Mouse (Mus musculus): ENCODE measurements at regions not wholly inside any gene's neighbourhood (a gene's known extent, or its start where the extent isn't known, plus 50 kb on each side); places are given as distances from the start of the nearest gene placed in this dataset.

DNA sequence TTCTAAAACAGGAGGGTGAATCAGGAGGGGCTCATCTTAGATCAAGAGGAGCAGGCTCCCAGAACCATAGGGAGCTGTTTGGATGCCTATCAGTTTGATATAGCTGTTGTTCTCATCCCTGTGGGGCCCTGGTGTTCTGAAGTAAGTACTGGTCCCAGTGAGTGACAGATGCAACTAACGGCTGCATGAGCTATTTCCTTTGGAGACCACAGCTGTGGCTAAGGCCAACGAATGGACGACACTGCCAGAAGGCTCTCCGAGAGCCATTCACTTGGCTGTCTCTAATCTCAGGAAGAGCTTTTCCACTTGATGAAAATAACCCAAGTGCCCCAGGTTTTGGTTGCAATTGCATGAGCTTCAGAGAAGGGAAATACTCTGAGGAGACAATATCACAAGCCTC lies 386.8 kb downstream of the Bcl11a start:
- TF ChIP-seq CTCF (IDR thresholded peaks at IDR 0.05; ENCODE audit: low read depth), result no peak
- no peak for TF ChIP-seq EP300 (IDR thresholded peaks at IDR 0.05; ENCODE audit: low read depth)
